17 mouse cellular contexts compared by ENCODE assay signal in genomic region chr8:59474195-59474594, GRCm38 (mm10).
"Had no signal": no experiment of that assay in that cellular context is flagged by ENCODE, and none has a peak within 500 bp of the region (broad histone marks: within the 10 kb centered on the region; RNA-seq: fewer than 3 reads in every experiment).

No protein-coding gene starts in this region.

- H3K27ac ChIP-seq: lung, embryonic 15.5 days; macrophage; midbrain, embryonic 13.5 days; midbrain, embryonic 15.5 days; neural tube, embryonic 12.5 days; stomach, embryonic 15.5 days; stomach, postnatal 0 days had no signal

- H3K4me2 ChIP-seq: lung, embryonic 15.5 days; midbrain, embryonic 11.5 days; midbrain, embryonic 13.5 days; midbrain, embryonic 15.5 days; neural tube, embryonic 12.5 days; stomach, embryonic 15.5 days had no signal

- DNase-seq: lung, adult 2 months; lung, postnatal 14 days; lung, postnatal 36 days; right cerebral cortex, postnatal 14 days; thymus, adult 18-20 months; thymus, postnatal 14 days; thymus, postnatal 36 days had no signal

- H3K9ac ChIP-seq: lung, embryonic 15.5 days; midbrain, embryonic 13.5 days; midbrain, embryonic 15.5 days; neural tube, embryonic 12.5 days; stomach, embryonic 15.5 days had no signal

- H3K4me1 ChIP-seq: lung, embryonic 15.5 days; megakaryocyte, embryonic 14.5 days; midbrain, embryonic 13.5 days; midbrain, embryonic 15.5 days; neural tube, embryonic 12.5 days; stomach, embryonic 15.5 days had no signal

- ATAC-seq: lung, postnatal 0 days; midbrain, embryonic 13.5 days; midbrain, embryonic 15.5 days had no signal

- H3K9me3 ChIP-seq: lung, embryonic 15.5 days; megakaryocyte, embryonic 14.5 days; midbrain, embryonic 13.5 days; midbrain, embryonic 15.5 days; neural tube, embryonic 12.5 days; stomach, embryonic 15.5 days had no signal

- H3K36me3 ChIP-seq: lung, embryonic 15.5 days; midbrain, embryonic 13.5 days; midbrain, embryonic 15.5 days; neural tube, embryonic 12.5 days; stomach, embryonic 15.5 days had no signal

- H3K27me3 ChIP-seq: lung, embryonic 15.5 days; megakaryocyte, embryonic 14.5 days; midbrain, embryonic 13.5 days; midbrain, embryonic 15.5 days; neural tube, embryonic 12.5 days; stomach, embryonic 15.5 days had no signal

- H3K4me3 ChIP-seq: lung, embryonic 15.5 days; megakaryocyte, embryonic 14.5 days; midbrain, embryonic 13.5 days; midbrain, embryonic 15.5 days; neural tube, embryonic 12.5 days; stomach, embryonic 15.5 days had no signal
